Mouse (Mus musculus): ENCODE data around the gene Gm49369.

The Gm49369 gene

DNA sequence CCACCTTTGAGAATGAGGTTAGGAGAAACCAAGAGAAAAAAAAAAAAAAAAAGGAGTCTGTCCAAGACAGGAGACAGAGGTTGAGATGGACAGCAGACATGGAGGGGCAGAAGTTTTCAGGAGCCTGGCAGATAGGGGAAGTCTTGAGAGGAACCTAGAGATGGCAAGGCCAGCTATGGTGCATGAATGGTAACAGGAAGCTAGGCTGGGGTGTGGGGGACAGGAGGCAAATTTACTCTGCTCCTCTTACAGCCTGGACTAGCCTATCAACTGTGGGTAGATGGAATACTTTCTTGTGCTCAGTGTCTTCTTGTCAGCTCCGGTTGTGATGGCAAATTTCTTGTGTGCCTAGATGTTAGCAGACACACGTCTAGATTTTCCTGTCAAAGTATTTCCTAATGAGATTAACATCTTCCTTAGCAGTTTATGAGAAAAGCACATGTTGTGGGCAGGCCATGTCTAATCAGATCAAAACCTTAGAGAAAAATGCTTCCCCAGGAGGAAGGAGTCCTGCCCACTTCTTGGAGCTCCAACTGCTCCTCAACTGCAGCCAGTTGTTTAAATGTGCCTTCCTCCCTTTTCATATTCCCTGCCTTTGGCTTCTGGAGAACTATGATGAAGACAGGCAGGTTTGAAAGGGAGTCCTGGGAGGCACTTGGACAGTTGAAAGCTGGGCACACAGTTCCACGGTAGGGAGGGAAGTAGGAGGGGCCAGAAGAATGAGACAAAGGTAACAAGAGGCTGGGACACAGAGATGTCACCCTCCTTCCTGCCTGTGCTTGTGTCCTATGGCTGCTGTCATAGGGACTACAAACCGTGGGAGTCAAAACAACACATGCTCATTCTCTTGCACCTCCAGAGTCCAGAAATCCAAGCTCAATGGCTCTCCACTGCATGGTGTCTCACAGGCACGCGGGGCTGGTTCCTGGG is 12.1 kb upstream of the Gm49369 start:
- no peak for DNase-seq (ENCODE audit: extremely low read depth, low read depth, low spot score)

GRCm38 (mm10) chr7:142393191-142393590 is 10.7 kb upstream of the Gm49369 start:
- no peak for DNase-seq (ENCODE audit: extremely low read depth, low read depth, low spot score)

DNA sequence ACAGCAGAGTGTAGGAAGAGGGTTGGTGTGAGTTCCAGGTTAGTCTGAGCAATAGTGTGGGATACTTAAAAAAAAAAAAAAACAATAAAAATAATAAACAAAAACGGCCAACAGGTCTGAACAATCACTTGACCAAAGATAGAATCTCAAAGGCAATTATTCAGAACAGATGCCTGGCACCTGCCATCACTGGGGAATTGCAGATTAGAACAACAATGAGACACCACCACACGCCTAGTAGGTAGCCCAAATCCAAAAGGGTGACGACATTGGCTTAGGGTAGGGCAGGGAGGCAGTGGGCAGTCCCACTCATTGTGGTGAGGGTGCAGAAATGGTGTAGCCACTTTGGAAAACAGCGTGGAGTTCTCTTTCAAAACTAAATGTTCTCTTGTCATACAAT is 9.1 kb upstream of the Gm49369 start:
- DNase-seq (ENCODE audit: extremely low read depth, low read depth, low spot score): no peak

GRCm38 (mm10) chr7:142391108-142391507 is 8.6 kb upstream of the Gm49369 start:
- DNase-seq (ENCODE audit: extremely low read depth, low read depth, low spot score): no peak

DNA sequence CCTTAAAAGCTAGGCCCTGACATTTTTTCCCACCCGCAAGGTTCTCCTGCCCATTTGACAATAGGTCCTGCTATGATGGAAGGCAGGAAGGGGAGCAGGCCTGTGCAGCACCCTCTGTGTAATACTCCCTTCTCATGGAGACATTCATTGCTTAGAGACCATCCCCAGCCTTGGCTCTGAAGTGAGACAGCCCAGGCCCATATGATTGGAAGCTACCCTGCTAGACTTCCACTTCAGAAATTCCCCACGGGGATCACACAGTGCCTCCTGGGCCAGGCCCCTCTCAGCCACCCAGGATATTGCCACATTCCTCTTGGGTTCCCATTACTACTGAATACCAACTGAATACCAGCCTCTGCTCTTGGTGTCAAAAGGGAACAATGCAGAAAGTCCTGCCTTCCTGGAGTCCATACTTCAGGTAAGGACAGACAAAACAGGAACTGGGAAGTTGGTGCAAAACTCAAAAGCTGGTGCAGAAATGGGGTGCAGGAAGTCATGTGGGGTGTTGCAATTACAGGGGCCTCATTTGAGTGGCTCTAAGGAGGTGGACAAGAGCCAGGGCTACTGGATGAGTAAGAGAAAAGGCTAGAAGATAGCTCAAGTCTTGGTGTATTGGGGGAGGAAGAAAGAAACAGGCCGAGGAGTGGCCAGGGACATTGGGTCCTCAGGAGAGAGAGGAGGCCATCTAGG is 7.6 kb upstream of the Gm49369 start:
- DNase-seq (ENCODE audit: extremely low read depth, low read depth, low spot score): no peak

- DNase-seq (ENCODE audit: extremely low read depth, low read depth, low spot score): no peak
These were observed 6.3 kb upstream of the Gm49369 start for GRCm38 (mm10) chr7:142388740-142389139.

- no peak for DNase-seq (ENCODE audit: extremely low read depth, low read depth, low spot score)
These were observed 5.7 kb upstream of the Gm49369 start for GRCm38 (mm10) chr7:142388198-142388597.

DNA sequence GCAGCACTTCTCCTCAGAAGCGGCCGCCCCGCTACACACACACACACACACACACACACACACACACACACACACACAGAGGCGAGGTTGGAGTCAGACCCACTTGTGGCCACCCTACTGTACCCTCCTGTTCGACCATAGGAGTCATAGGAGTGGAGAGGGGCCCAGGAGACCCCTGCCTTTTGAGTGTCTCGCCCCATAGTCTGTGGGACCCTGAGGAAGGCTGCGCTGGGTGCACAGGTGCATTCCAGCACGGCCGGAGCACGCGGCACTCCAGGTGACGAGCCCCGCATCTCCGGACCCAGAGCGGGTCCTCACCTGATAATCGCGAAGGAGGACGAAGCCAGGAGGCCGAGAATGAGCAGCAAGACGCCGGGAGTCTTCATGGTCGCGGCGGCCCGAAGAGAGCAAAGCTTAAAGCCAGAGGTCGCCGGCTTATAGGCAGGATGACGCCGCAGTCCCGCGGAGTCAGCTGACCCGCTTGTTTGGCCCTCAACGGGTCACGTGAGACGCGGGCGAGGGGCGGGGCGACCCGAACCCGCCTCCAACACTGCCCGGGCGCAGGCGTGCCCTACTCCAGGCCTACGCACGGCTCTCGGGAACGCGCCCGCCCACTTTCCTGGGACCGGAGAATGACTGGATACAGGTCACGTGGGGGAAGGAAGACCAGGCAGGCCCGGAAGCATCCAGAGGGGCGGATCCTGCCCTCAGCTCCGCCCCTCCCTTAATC is 5.1 kb upstream of the Gm49369 start, which contains the start of gene Ctsd:
Ctsd (minus strand) TSS at position 620 of the 730 bp plus-strand sequence.
- DNase-seq (ENCODE audit: extremely low read depth, low read depth, low spot score): no peak

DNA sequence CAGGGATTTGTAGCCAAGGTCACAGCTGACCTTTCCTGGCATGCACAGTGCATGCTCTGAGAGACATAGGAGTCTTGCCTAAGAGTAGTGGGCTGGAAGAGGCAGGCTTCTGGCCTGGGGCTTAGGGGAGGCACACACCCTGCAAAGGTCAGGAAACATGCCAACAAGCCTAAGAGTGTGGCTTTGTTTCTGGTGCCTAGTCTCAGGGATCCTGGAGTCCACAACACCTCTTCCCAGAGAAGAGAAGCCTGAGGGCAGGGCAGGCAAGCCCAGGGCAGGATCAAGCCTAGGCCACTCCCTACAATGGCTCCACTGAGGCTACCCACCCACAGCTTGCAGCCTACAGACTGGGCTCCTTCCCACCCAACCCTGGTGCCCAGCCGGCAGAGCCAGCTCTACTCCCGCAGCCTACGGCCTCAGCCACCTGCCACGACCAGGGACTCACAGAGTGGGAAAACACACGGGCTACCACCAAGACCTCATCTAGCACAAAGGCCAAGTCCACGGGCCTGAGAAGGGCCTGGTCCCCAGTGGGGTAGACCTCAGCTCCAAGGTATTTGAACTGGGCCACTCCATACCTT is 4.2 kb upstream of the Gm49369 start:
- DNase-seq (ENCODE audit: extremely low read depth, low read depth, low spot score): peak; percentile 97

GRCm38 (mm10) chr7:142385742-142386403 is 3.4 kb upstream of the Gm49369 start:
- no peak for DNase-seq (ENCODE audit: extremely low read depth, low read depth, low spot score)

- DNase-seq (ENCODE audit: extremely low read depth, low read depth, low spot score): no peak
These were observed 1.8 kb upstream of the Gm49369 start for GRCm38 (mm10) chr7:142384306-142384705.

DNA sequence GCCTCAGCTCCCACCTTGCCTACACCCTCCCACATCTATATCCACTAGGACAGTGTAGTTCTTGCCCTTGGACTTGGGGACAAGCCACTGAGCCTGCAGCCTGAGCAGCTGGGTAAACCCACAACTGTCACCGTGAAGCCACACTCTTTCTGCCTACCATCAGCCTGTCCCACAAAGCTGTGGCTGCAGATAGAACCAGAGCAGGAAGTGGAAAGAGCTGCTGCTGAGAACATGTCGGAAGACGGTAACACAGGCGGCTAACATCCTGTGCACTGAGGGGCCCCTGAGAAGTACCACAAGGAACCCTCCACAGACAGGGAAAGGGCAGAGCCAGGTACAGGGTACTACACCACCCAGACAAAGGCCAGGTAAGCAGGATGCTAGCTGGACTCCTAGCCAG is 1.3 kb downstream of the Gm49369 start:
- no peak for DNase-seq (ENCODE audit: extremely low read depth, low read depth, low spot score)

- DNase-seq (ENCODE audit: extremely low read depth, low read depth, low spot score): no peak
These were observed 3.3 kb downstream of the Gm49369 start for GRCm38 (mm10) chr7:142379186-142379585.

DNA sequence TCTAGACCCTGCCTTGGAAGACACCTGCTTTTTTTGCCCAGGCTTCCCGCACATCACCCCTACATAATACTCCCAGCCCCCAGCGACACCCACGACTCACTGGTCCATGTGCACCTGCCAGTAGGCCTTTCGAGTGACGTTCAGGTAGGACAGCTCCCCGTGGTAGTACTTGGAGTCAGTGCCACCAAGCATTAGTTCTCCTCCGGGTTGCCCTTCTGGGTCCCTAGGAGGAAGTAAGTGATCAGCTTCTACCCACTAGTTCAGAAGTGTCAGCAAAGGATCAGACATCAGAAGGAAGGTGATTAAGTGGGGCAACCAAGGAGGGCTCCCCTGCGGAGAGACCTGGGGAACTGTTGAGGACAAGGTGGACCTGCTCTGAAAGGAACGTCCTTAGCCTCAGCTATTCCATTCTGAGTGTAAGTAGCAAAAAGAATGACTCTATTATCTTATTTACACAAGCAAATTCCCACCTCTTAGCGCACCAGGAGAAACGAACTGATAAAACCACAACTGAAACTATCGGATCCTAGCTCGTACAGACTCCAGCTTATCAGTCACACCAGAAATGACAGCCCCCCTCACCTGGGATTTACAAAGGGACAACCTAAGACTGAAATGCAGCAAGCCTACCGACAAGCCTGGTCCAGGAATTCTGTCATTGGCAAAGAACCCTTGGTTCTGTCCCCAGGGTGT is 5.1 kb downstream of the Gm49369 start:
- DNase-seq (ENCODE audit: extremely low read depth, low read depth, low spot score): no peak

DNA sequence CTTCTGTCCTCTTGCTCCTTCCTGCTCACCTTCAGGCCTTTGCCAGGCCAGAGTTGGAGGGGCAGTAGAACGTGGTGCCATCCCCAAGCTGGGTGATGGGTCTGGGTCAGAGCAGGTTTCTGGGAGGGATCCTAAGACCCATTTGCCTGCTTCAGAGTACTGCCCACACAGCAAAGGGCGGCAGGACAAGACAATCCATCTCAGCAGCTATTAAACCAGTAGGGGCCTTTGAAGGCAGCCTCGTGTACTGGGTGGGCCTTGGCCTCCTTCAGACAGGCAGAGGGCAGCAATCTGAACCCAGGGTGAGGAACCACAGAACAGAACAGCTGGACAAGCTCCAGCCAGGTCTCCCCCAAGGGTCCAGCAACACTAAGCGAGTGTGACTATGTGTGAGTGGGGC is 6.4 kb downstream of the Gm49369 start:
- no peak for DNase-seq (ENCODE audit: extremely low read depth, low read depth, low spot score)

DNA sequence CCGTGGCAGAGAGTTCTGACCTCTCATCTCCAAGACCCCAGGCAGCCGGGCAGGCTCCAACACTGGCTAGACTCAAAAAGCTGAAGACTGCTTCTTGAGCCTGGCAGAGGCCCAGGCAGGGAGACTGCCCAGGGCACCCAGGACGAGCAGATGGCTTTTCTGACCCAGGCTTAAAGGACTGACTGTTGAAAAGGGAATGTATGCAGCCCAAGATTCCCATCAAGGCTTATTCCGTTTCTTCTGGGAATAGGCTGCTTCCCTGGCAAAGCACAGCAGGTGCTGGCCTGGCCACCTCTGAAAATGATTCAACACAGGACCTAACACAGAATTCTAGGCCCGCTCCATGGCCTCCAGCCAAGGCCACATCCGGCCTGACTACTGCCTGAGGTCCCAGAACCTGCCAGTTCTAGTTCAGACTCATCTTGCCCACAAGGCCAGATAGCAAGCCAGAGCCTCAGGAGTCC is 7.2 kb downstream of the Gm49369 start:
- DNase-seq (ENCODE audit: extremely low read depth, low read depth, low spot score): no peak

GRCm38 (mm10) chr7:142374413-142375015 is 8.0 kb downstream of the Gm49369 start:
- no peak for DNase-seq (ENCODE audit: extremely low read depth, low read depth, low spot score)

- no peak for DNase-seq (ENCODE audit: extremely low read depth, low read depth, low spot score)
These were observed 8.6 kb downstream of the Gm49369 start, which contains the start of gene Ifitm10 for GRCm38 (mm10) chr7:142373641-142374412. Gene Ifitm10 (minus strand): TSS chr7:142373753.

DNA sequence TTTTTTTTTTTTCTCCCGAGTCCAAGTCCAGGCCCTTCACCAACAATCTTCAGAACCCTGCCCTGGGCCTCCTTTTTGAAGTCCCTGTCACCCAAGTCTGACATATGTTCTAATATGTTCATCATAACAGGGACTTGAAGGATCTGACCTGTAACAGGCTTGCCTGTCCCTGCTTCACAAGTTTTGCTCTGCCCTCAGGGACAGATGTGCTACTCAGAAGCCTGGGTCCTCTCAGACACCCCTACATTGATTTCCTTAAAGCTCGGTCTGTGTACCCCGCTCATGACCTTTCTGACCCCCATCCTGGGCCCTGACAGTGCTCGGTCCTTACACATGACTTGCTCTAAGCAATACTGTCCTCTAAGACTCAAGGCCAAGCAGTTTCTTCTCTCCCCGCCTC is 9.4 kb downstream of the Gm49369 start:
- no peak for DNase-seq (ENCODE audit: extremely low read depth, low read depth, low spot score)

Measured in fat pad, adult 2 months (tissue).